Mouse (Mus musculus) forebrain, embryonic 12.5 days (tissue): ENCODE data around the gene Dgcr8. TPM values are rescaled to one million over a fixed set of nuclear protein-coding genes. Genes with fewer than 3 reads are reported as not detected.

Experiments used
- ATAC-seq: fragments of 200-750 bp; cut with Nextera tagmentation; 2 replicates; pipeline ENCODE4 v1.8.0; 2017; ENCODE audit warnings: moderate TSS enrichment; ENCODE audit not compliant: low FRiP score
- H3K27ac ChIP-seq: fragments of 300-500 bp; sonication (generic); 2 replicates; pipeline ENCODE4 v1.5.1; 2016; ENCODE audit warnings: mild to moderate bottlenecking
- H3K27me3 ChIP-seq: fragments of 300-500 bp; sonication (generic); 2 replicates; pipeline ENCODE4 v1.6.1; 2016; ENCODE audit warnings: mild to moderate bottlenecking
- H3K36me3 ChIP-seq: fragments of 300-500 bp; sonication (generic); replicated peaks from 2 replicates; pipeline ENCODE4 v1.6.1; 2016; ENCODE audit warnings: mild to moderate bottlenecking
- H3K4me1 ChIP-seq: fragments of 300-500 bp; sonication (generic); 2 replicates; pipeline ENCODE4 v1.6.1; 2016
- H3K4me2 ChIP-seq: fragments of 300-500 bp; sonication (generic); 2 replicates; pipeline ENCODE4 v1.6.1; 2016; ENCODE audit warnings: mild to moderate bottlenecking, moderate library complexity
- H3K4me3 ChIP-seq: fragments of 300-500 bp; sonication (generic); replicated peaks from 2 replicates; pipeline ENCODE4 v1.5.1; 2016; ENCODE audit warnings: mild to moderate bottlenecking
- H3K9ac ChIP-seq: fragments of 300-500 bp; sonication (generic); 2 replicates; pipeline ENCODE4 v1.6.1; 2016; ENCODE audit warnings: mild to moderate bottlenecking
- H3K9me3 ChIP-seq: fragments of 300-500 bp; sonication (generic); 2 replicates; pipeline ENCODE4 v1.6.1; 2016
- WGBS: fragments of 180-500 bp; shearing (Covaris S2); methylation state at CpG from one replicate; pipeline ENCODE4 v1.1.7; 2016; 5-methylcytosine and 5-hydroxymethylcytosine counted together
- polyA plus RNA-seq: library from polyadenylated mRNA; unstranded; fragments of >200 nt; fragmentation: Nextera tagmentation; extraction: Ambion mirVana; gene quantifications from 2 replicates; pipeline ENCODE4 v1.2.1, GENCODE M21; 2016

Dgcr8 gene
- polyA plus RNA-seq, 1 experiment from 2014 or later, result 44.2 TPM

GRCm38 (mm10) chr16:18288581-18289061 is 425 bp downstream of the Dgcr8 start:
- under 1% methylated on average over 30 of the region's 31 CpGs for WGBS
- Histone ChIP-seq H3K4me3 (peak overlapping the region; percentile 88), H3K4me2 (peak overlapping the region; percentile 72), H3K36me3 (peaks cover 35% of the 10 kb centered on the region), H3K9me3 (no peaks in the 10 kb centered on the region), H3K4me1 (peaks cover 31% of the 10 kb centered on the region), H3K9ac (peak overlapping the region; percentile 97), H3K27me3 (no peaks in the 10 kb centered on the region), H3K27ac (peak overlapping the region; percentile 90)
- ATAC-seq, result peak; percentile 74

- 2% methylated on average over 4 of the region's 4 CpGs for WGBS
- ATAC-seq, result no peak
- Histone ChIP-seq H3K27ac (peak overlapping the region; percentile 90; the same call in 1 of the 2 replicates), H3K4me2 (peak overlapping the region; percentile 72), H3K4me3 (peak overlapping the region; percentile 88), H3K9me3 (no peaks in the 10 kb centered on the region), H3K36me3 (peaks cover 40% of the 10 kb centered on the region), H3K9ac (peak overlapping the region; percentile 97), H3K4me1 (peaks cover 31% of the 10 kb centered on the region), H3K27me3 (no peaks in the 10 kb centered on the region)
These were observed 880 bp downstream of the Dgcr8 start for GRCm38 (mm10) chr16:18288166-18288565.

- Histone ChIP-seq H3K4me2 (no peak overlapping the region), H3K4me3 (no peak overlapping the region), H3K9me3 (no peaks in the 10 kb centered on the region), H3K9ac (no peak overlapping the region), H3K4me1 (no peaks in the 10 kb centered on the region), H3K36me3 (peaks cover 93% of the 10 kb centered on the region), H3K27me3 (no peaks in the 10 kb centered on the region), H3K27ac (no peak overlapping the region)
- 70% methylated on average over 2 of the region's 2 CpGs for WGBS
- no peak for ATAC-seq
These were observed 13.9 kb downstream of the Dgcr8 start for GRCm38 (mm10) chr16:18275166-18275565.

GRCm38 (mm10) chr16:18268182-18268581 is 20.9 kb downstream of the Dgcr8 start:
- H3K9ac ChIP-seq, result no peak overlapping the region
- H3K9me3 ChIP-seq, result no peaks in the 10 kb centered on the region
- H3K4me1 ChIP-seq, result no peaks in the 10 kb centered on the region
- H3K27me3 ChIP-seq, result no peaks in the 10 kb centered on the region
- peaks cover 93% of the 10 kb centered on the region for H3K36me3 ChIP-seq
- no peak overlapping the region for H3K27ac ChIP-seq
- 0 out of 2 replicates have a peak, but pooled peaks have one; percentile 17 for ATAC-seq
- no peak overlapping the region for H3K4me3 ChIP-seq
- WGBS, result 92% methylated on average over 5 of the region's 5 CpGs
- H3K4me2 ChIP-seq, result no peak overlapping the region

- no peaks in the 10 kb centered on the region for H3K9me3 ChIP-seq
- WGBS, result 76% methylated on average over 2 of the region's 2 CpGs
- H3K36me3 ChIP-seq, result peaks cover 91% of the 10 kb centered on the region
- no peak for ATAC-seq
- no peaks in the 10 kb centered on the region for H3K27me3 ChIP-seq
- H3K4me3 ChIP-seq, result no peak overlapping the region
- no peak overlapping the region for H3K9ac ChIP-seq
- H3K4me1 ChIP-seq, result no peaks in the 10 kb centered on the region
- no peak overlapping the region for H3K27ac ChIP-seq
- H3K4me2 ChIP-seq, result no peak overlapping the region
These were observed 24.0 kb downstream of the Dgcr8 start for GRCm38 (mm10) chr16:18265024-18265423.

GRCm38 (mm10) chr16:18258221-18258620 is 30.8 kb downstream of the Dgcr8 start, which contains the start of gene Gm49776:
TSS of gene Gm49776 (minus strand) at chr16:18258321.
- 90% methylated on average over 2 of the region's 2 CpGs for WGBS
- peaks cover 94% of the 10 kb centered on the region for H3K36me3 ChIP-seq
- H3K4me1 ChIP-seq, result no peaks in the 10 kb centered on the region
- H3K4me3 ChIP-seq, result no peak within 1 kb of the TSS
- H3K27ac ChIP-seq, result no peak within 1 kb of the TSS
- no peak within 1 kb of the TSS for H3K4me2 ChIP-seq
- no peaks in the 10 kb centered on the region for H3K9me3 ChIP-seq
- no peak for ATAC-seq
- H3K27me3 ChIP-seq, result no peaks in the 10 kb centered on the region
- no peak within 1 kb of the TSS for H3K9ac ChIP-seq

- 89% methylated on average over 1 of the region's 1 CpGs for WGBS
- H3K27me3 ChIP-seq, result no peaks in the 10 kb centered on the region
- H3K4me2 ChIP-seq, result no peak overlapping the region
- H3K27ac ChIP-seq, result no peak overlapping the region
- H3K4me3 ChIP-seq, result no peak overlapping the region
- H3K9ac ChIP-seq, result no peak overlapping the region
- peaks cover 85% of the 10 kb centered on the region for H3K36me3 ChIP-seq
- ATAC-seq, result no peak
- H3K9me3 ChIP-seq, result no peaks in the 10 kb centered on the region
- H3K4me1 ChIP-seq, result peaks cover 26% of the 10 kb centered on the region
These were observed 35.2 kb downstream of the Dgcr8 start for GRCm38 (mm10) chr16:18253866-18254265.

GRCm38 (mm10) chr16:18252736-18253135 is 36.3 kb downstream of the Dgcr8 start:
- Histone ChIP-seq H3K36me3 (peaks cover 74% of the 10 kb centered on the region), H3K4me3 (no peak overlapping the region), H3K9ac (no peak overlapping the region), H3K27me3 (no peaks in the 10 kb centered on the region), H3K9me3 (no peaks in the 10 kb centered on the region), H3K4me2 (no peak overlapping the region), H3K4me1 (peaks cover 26% of the 10 kb centered on the region), H3K27ac (no peak overlapping the region)
- no peak for ATAC-seq
- WGBS, result 86% methylated on average over 6 of the region's 6 CpGs

GRCm38 (mm10) chr16:18250828-18251790 is 37.9 kb downstream of the Dgcr8 start:
- Histone ChIP-seq H3K9ac (peak overlapping the region; percentile 85; the same call in 1 of the 2 replicates), H3K9me3 (no peaks in the 10 kb centered on the region), H3K36me3 (peaks cover 69% of the 10 kb centered on the region), H3K27ac (peak overlapping the region; percentile 56; the same call in 1 of the 2 replicates), H3K4me2 (peak overlapping the region; percentile 83), H3K27me3 (no peaks in the 10 kb centered on the region), H3K4me3 (0 out of 2 replicates have a peak overlapping the region, but pooled peaks have one; percentile 95), H3K4me1 (peaks cover 41% of the 10 kb centered on the region)
- WGBS, result 76% methylated on average over 10 of the region's 10 CpGs
- ATAC-seq, result no peak

- WGBS, result 55% methylated on average over 4 of the region's 4 CpGs
- Histone ChIP-seq H3K4me3 (peak overlapping the region; percentile 95), H3K9me3 (no peaks in the 10 kb centered on the region), H3K4me2 (peak overlapping the region; percentile 83), H3K4me1 (peaks cover 47% of the 10 kb centered on the region), H3K9ac (peak overlapping the region; percentile 85), H3K27ac (no peak overlapping the region), H3K36me3 (peaks cover 70% of the 10 kb centered on the region), H3K27me3 (no peaks in the 10 kb centered on the region)
- ATAC-seq, result no peak
These were observed 38.8 kb downstream of the Dgcr8 start for GRCm38 (mm10) chr16:18250231-18250630.

GRCm38 (mm10) chr16:18249364-18249967 is 39.6 kb downstream of the Dgcr8 start:
- peaks cover 70% of the 10 kb centered on the region for H3K36me3 ChIP-seq
- peaks cover 47% of the 10 kb centered on the region for H3K4me1 ChIP-seq
- no peaks in the 10 kb centered on the region for H3K27me3 ChIP-seq
- H3K9me3 ChIP-seq, result no peaks in the 10 kb centered on the region
- peak overlapping the region; percentile 83 for H3K4me2 ChIP-seq
- peak overlapping the region; percentile 93 for H3K27ac ChIP-seq
- H3K9ac ChIP-seq, result peak overlapping the region; percentile 85
- peak; percentile 13 for ATAC-seq
- 9% methylated on average over 27 of the region's 27 CpGs for WGBS
- peak overlapping the region; percentile 95 for H3K4me3 ChIP-seq
